Mouse (Mus musculus) MEL (cell line): Measurements from ENCODE around the gene Bbs9.

ENCODE experiments used
- E2F4 ChIP-seq: IDR thresholded peaks from 2 replicates; pipeline ENCODE4 v1.6.1; 2011; ENCODE audit warnings: low read depth, low read length, improper control_type of control experiment, borderline replicate concordance
- EP300 ChIP-seq, 2 experiments: IDR thresholded peaks; 2 replicates each; pipeline ENCODE4 v1.6.1; 2011; ENCODE audit warnings: improper control_type of control experiment in 2 of 2, low read length in 2 of 2, low read depth in 1 of 2, mild to moderate bottlenecking in 1 of 2
- ETS1 ChIP-seq: IDR thresholded peaks from 2 replicates; pipeline ENCODE4 v1.6.1; 2012; ENCODE audit warnings: low read depth, mild to moderate bottlenecking, inconsistent platforms, low read length, improper control_type of control experiment, moderate library complexity
- GABPA ChIP-seq: IDR thresholded peaks from 2 replicates; pipeline ENCODE4 v1.6.1; 2012; ENCODE audit warnings: low read depth, mild to moderate bottlenecking, inconsistent platforms, low read length, improper control_type of control experiment, moderate library complexity
- MAX ChIP-seq: IDR thresholded peaks from 2 replicates; pipeline ENCODE4 v1.6.1; 2011; ENCODE audit warnings: low read length, improper control_type of control experiment
- MEF2A ChIP-seq: IDR thresholded peaks from 2 replicates; pipeline ENCODE4 v1.6.1; 2014; ENCODE audit warnings: low read depth, mild to moderate bottlenecking, inconsistent platforms, low read length, improper control_type of control experiment; ENCODE audit not compliant: poor library complexity, insufficient replicate concordance, severe bottlenecking; ENCODE audit errors: extremely low read depth
- POLR2A ChIP-seq, 2 experiments: IDR thresholded peaks; 2 replicates each; pipeline ENCODE4 v1.6.1; 2011 to 2012; ENCODE audit warnings: low read length in 2 of 2, mild to moderate bottlenecking in 2 of 2, control low read depth in 1 of 2, improper control_type of control experiment in 1 of 2, low read depth in 1 of 2, moderate library complexity in 1 of 2; ENCODE audit not compliant: control insufficient read depth in 1 of 2, insufficient read depth in 1 of 2, poor library complexity in 1 of 2
- POLR2AphosphoS5 ChIP-seq: IDR thresholded peaks from 2 replicates; pipeline ENCODE4 v1.6.1; 2012; ENCODE audit warnings: low read depth, borderline replicate concordance, mild to moderate bottlenecking, inconsistent platforms, low read length, moderate library complexity, mixed read lengths
- ZNF384 ChIP-seq: IDR thresholded peaks from 2 replicates; pipeline ENCODE4 v1.6.1; 2012; ENCODE audit warnings: low read depth, mild to moderate bottlenecking, inconsistent platforms, low read length, improper control_type of control experiment

DNA sequence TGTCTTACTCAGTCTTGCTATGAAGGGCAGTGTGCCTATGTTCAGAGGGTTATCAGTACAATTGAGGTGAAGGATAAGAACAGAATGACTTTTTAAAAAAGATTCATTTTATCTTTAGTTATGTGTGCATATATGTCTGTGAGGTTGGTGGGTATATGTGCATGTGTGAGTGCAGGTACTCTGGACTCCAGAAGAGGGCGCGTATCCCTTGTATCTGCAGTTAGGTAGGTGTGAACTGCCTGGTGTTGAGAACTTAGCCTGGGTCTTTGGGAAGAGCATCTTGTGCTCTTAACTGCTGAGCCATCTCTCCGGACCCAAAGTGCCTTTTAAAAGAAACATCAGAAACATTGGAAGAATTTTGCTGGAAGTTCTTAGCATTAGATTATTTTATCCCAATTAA lies 172.6 kb downstream of the Bbs9 start:
- no peak for TF ChIP-seq ETS1
- peak in 1 of 2 experiments; percentile 1; a peak in 1 of 4 replicates for TF ChIP-seq EP300 (IDR thresholded peaks at IDR 0.05; ENCODE audit: low read depth in 1 of 2, low read length in 2 of 2)
- no peak for TF ChIP-seq ZNF384
- no peak for TF ChIP-seq E2F4
- TF ChIP-seq MEF2A = no peak
- TF ChIP-seq GABPA = no peak
- TF ChIP-seq POLR2A (IDR thresholded peaks at IDR 0.05; ENCODE audit: control insufficient read depth in 1 of 2, insufficient read depth in 1 of 2, low read depth in 1 of 2, low read length in 2 of 2, poor library complexity in 1 of 2) = no peak
- no peak for TF ChIP-seq MAX
- no peak for TF ChIP-seq POLR2AphosphoS5
